Mouse (Mus musculus) myocyte (in vitro differentiated cells): ENCODE data around the gene Gm20696.

ENCODE experiments used
- CEBPB ChIP-seq: IDR thresholded peaks from 2 replicates; pipeline ENCODE4 v1.6.1; 2011; ENCODE audit warnings: mild to moderate bottlenecking, moderate library complexity; ENCODE audit not compliant: poor library complexity, insufficient read depth, severe bottlenecking
- E2F4 ChIP-seq: IDR thresholded peaks from one replicate; pipeline ENCODE4 v1.6.1; 2011; ENCODE audit warnings: mild to moderate bottlenecking, control low read depth, moderate library complexity; ENCODE audit not compliant: insufficient read depth
- MAX ChIP-seq: IDR thresholded peaks from one replicate; pipeline ENCODE4 v1.6.1; 2011; ENCODE audit warnings: low read depth, mild to moderate bottlenecking, control low read depth
- POLR2A ChIP-seq: IDR thresholded peaks from one replicate; pipeline ENCODE4 v1.6.1; 2011; ENCODE audit warnings: low read depth, mild to moderate bottlenecking, control low read depth, moderate library complexity; ENCODE audit not compliant: insufficient read length
- TCF12 ChIP-seq: IDR thresholded peaks from one replicate; pipeline ENCODE4 v1.6.1; 2011; ENCODE audit warnings: mild to moderate bottlenecking, control low read depth; ENCODE audit not compliant: poor library complexity, insufficient read depth, severe bottlenecking
- TCF3 ChIP-seq: IDR thresholded peaks from one replicate; pipeline ENCODE4 v1.6.1; 2011; ENCODE audit warnings: low read depth, control low read depth; ENCODE audit not compliant: insufficient read length

GRCm38 (mm10) chr6:99402941-99403340 is 263.7 kb downstream of the Gm20696 start:
- TF ChIP-seq E2F4 (no peak), MAX (no peak), POLR2A (no peak), TCF12 (no peak), CEBPB (no peak), TCF3 (no peak)
